Mouse (Mus musculus): ENCODE data around the gene Idh3b. TPM values are rescaled to one million over a fixed set of nuclear protein-coding genes. Genes with fewer than 3 reads are reported as not detected.
A peak's percentile ranks its signal among the peaks of the same experiment; 100 is the strongest.

Idh3b gene
- polyA plus RNA-seq, 1 experiment from 2014 or later, result 106 TPM

DNA sequence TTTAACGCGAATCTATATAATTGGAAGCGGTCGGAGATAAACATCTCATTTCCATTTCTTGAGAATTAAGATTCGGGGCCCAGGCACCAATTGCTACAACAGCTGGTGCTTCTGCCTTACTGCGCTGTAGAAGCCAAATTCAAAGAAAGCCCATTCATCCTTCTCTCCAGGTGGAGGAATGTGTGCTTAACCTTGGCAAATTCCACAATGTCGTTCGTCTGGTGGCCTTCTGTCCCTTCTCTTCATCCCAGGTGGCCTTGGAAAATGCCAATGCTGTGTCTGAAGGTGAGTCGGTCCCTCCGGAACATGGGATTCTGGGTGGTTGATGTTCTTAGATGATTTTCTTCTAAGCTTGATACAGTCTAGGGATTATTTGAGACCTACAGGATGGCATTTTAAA lies 9.5 kb downstream of the Idh3b start:
- peak overlapping the region; percentile 94 for H3K4me3 ChIP-seq (ENCODE audit: low read depth, low read length)
- H3K36me3 ChIP-seq (ENCODE audit: control insufficient read depth, insufficient read depth), result peaks cover 41% of the 10 kb centered on the region
- peaks cover 27% of the 10 kb centered on the region for H3K4me1 ChIP-seq (ENCODE audit: control insufficient read depth, low read depth, low read length)
- peak overlapping the region; percentile 98 for H3K4me2 ChIP-seq (ENCODE audit: low read depth, low read length)
- peak overlapping the region; percentile 91 for H3K9ac ChIP-seq (ENCODE audit: low read depth, low read length)
- ATAC-seq (ENCODE audit: low read depth), result no peak
- peak overlapping the region; percentile 72 for H3K27ac ChIP-seq (ENCODE audit: low read length)
- 2% methylated on average over 10 of the region's 10 CpGs for WGBS (ENCODE audit: insufficient replicate concordance)
- H3K27me3 ChIP-seq (ENCODE audit: control insufficient read depth, insufficient read depth, low read depth, low read length), result no peaks in the 10 kb centered on the region
- no peaks in the 10 kb centered on the region for H3K9me3 ChIP-seq (replicated peaks; ENCODE audit: control insufficient read depth, low read length)

DNA sequence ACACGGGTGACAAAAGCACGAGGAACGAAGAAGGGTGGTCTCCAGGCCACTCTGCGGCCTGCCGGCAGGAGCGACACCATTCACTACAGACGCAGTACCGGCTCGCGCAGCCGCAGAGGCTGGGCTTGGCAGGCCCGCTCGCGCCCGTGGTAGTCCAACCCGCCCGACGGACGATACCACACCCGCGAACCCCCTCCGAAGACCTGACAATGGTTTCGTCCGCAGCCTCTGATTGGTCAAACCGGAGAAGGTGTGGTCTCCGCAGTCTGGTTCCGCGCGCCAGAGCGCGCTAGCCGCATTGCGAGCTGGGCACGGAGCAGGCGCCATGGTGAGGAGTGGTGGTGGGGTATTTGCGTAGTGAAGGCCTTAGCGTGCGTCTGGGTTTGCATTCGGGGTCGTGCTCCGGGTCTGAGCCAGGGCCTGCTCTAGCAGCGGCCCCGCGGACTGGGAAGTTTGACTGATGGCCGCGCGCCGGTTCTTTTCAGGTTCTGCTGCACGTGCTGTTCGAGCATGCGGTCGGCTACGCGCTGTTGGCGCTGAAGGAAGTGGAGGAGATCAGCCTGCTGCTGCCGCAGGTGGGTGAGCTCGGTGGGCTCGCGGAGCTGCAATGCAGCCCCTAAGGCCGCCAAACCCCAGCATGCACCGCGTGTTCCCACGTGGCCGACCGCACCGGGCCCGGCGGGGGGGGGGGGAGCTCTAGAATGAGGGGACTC lies 10.0 kb downstream of the Idh3b start, which contains the start of gene Nop56:
Gene Nop56, plus strand, starts transcription at position 282 of the 713 bp plus-strand sequence.
- Histone ChIP-seq H3K27me3 (ENCODE audit: control insufficient read depth, insufficient read depth, low read depth, low read length) (no peaks in the 10 kb centered on the region), H3K4me3 (ENCODE audit: low read depth, low read length) (peak within 1 kb of the TSS; percentile 94), H3K4me2 (ENCODE audit: low read depth, low read length) (peak within 1 kb of the TSS; percentile 98), H3K36me3 (ENCODE audit: control insufficient read depth, insufficient read depth) (peaks cover 36% of the 10 kb centered on the region), H3K9ac (ENCODE audit: low read depth, low read length) (peak within 1 kb of the TSS; percentile 91), H3K4me1 (ENCODE audit: control insufficient read depth, low read depth, low read length) (peaks cover 27% of the 10 kb centered on the region), H3K9me3 (replicated peaks; ENCODE audit: control insufficient read depth, low read length) (no peaks in the 10 kb centered on the region), H3K27ac (ENCODE audit: low read length) (peak within 1 kb of the TSS; percentile 73)
- under 1% methylated on average over 68 of the region's 68 CpGs for WGBS (ENCODE audit: insufficient replicate concordance)
- ATAC-seq (ENCODE audit: low read depth), result peak; percentile 97

- H3K27me3 ChIP-seq (ENCODE audit: control insufficient read depth, insufficient read depth, low read depth, low read length), result no peaks in the 10 kb centered on the region
- peak; percentile 17 for ATAC-seq (ENCODE audit: low read depth)
- H3K36me3 ChIP-seq (ENCODE audit: control insufficient read depth, insufficient read depth), result peaks cover 33% of the 10 kb centered on the region
- H3K4me1 ChIP-seq (ENCODE audit: control insufficient read depth, low read depth, low read length), result peaks cover 27% of the 10 kb centered on the region
- peak overlapping the region; percentile 98 for H3K4me2 ChIP-seq (ENCODE audit: low read depth, low read length)
- peak overlapping the region; percentile 73 for H3K27ac ChIP-seq (ENCODE audit: low read length)
- H3K9ac ChIP-seq (ENCODE audit: low read depth, low read length), result peak overlapping the region; percentile 82
- no peaks in the 10 kb centered on the region for H3K9me3 ChIP-seq (replicated peaks; ENCODE audit: control insufficient read depth, low read length)
- H3K4me3 ChIP-seq (ENCODE audit: low read depth, low read length), result peak overlapping the region; percentile 94
- WGBS (ENCODE audit: insufficient replicate concordance), result under 1% methylated on average over 14 of the region's 14 CpGs
These were observed 10.6 kb downstream of the Idh3b start for GRCm38 (mm10) chr2:130273732-130274131.

DNA sequence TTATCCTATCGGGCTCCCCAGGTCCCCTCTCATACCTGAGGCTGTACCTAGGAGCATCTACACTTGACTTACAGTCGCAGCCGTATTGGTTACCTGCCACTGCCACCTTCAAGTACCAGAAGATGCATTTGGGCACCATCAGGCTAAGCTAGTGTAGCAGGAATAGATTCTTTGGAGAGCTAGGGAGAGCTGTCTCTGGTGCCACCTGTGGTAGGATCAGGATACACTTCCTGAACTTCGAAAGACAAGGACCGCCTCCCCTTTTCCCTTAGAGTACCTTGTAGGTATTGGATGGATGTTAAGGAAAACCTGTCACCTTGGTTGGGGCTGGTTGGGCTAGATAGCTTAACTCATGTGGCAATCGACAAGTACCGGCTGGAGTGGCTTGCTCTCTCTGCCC lies 16.3 kb downstream of the Idh3b start:
- no peak overlapping the region for H3K4me3 ChIP-seq (ENCODE audit: low read depth, low read length)
- WGBS (ENCODE audit: insufficient replicate concordance), result 67% methylated on average over 7 of the region's 7 CpGs
- H3K27me3 ChIP-seq (ENCODE audit: control insufficient read depth, insufficient read depth, low read depth, low read length), result no peaks in the 10 kb centered on the region
- no peak overlapping the region for H3K4me2 ChIP-seq (ENCODE audit: low read depth, low read length)
- H3K36me3 ChIP-seq (ENCODE audit: control insufficient read depth, insufficient read depth), result no peaks in the 10 kb centered on the region
- no peak overlapping the region for H3K9ac ChIP-seq (ENCODE audit: low read depth, low read length)
- no peak for ATAC-seq (ENCODE audit: low read depth)
- H3K27ac ChIP-seq (ENCODE audit: low read length), result no peak overlapping the region
- H3K9me3 ChIP-seq (replicated peaks; ENCODE audit: control insufficient read depth, low read length), result no peaks in the 10 kb centered on the region
- peaks cover 43% of the 10 kb centered on the region for H3K4me1 ChIP-seq (ENCODE audit: control insufficient read depth, low read depth, low read length)

GRCm38 (mm10) chr2:130265520-130265919 lies 18.8 kb downstream of the Idh3b start:
- Histone ChIP-seq H3K27me3 (ENCODE audit: control insufficient read depth, insufficient read depth, low read depth, low read length) (no peaks in the 10 kb centered on the region), H3K4me1 (ENCODE audit: control insufficient read depth, low read depth, low read length) (peaks cover 65% of the 10 kb centered on the region), H3K36me3 (ENCODE audit: control insufficient read depth, insufficient read depth) (no peaks in the 10 kb centered on the region), H3K4me3 (ENCODE audit: low read depth, low read length) (peak overlapping the region; percentile 56), H3K4me2 (ENCODE audit: low read depth, low read length) (peak overlapping the region; percentile 60), H3K27ac (ENCODE audit: low read length) (peak overlapping the region; percentile 69), H3K9me3 (replicated peaks; ENCODE audit: control insufficient read depth, low read length) (no peaks in the 10 kb centered on the region), H3K9ac (ENCODE audit: low read depth, low read length) (peak overlapping the region; percentile 33; the same call in 1 of the 2 replicates)
- peak; percentile 78 for ATAC-seq (ENCODE audit: low read depth)
- WGBS (ENCODE audit: insufficient replicate concordance), result 36% methylated on average over 1 of the region's 1 CpGs

- Histone ChIP-seq H3K4me2 (ENCODE audit: low read depth, low read length) (peak overlapping the region; percentile 40), H3K4me1 (ENCODE audit: control insufficient read depth, low read depth, low read length) (peaks cover 61% of the 10 kb centered on the region), H3K27me3 (ENCODE audit: control insufficient read depth, insufficient read depth, low read depth, low read length) (no peaks in the 10 kb centered on the region), H3K9me3 (replicated peaks; ENCODE audit: control insufficient read depth, low read length) (no peaks in the 10 kb centered on the region), H3K27ac (ENCODE audit: low read length) (peak overlapping the region; percentile 40; the same call in 1 of the 2 replicates), H3K9ac (ENCODE audit: low read depth, low read length) (no peak overlapping the region), H3K4me3 (ENCODE audit: low read depth, low read length) (no peak overlapping the region), H3K36me3 (ENCODE audit: control insufficient read depth, insufficient read depth) (no peaks in the 10 kb centered on the region)
- peak; percentile 93 for ATAC-seq (ENCODE audit: low read depth)
- WGBS (ENCODE audit: insufficient replicate concordance), result 5% methylated on average over 2 of the region's 2 CpGs
These were observed 21.9 kb downstream of the Idh3b start for GRCm38 (mm10) chr2:130262398-130262797.

DNA sequence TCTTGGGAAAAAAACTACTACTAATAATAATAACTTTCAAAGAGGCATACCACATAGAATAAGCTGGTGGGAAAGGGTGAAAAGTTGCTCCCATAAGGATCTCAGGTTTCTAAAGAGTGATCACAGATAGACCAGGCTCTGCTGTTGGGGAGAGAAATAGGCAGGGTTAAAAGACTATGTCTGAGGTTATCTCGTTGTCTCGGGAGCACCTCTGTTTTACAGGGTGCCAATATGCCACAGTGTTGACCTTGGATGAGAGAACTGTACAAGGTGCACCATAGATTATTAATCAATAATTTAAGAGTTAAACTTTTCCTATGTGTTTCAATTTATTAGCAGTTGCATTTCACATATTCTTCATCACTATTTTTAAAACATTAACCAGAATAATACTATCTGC lies 22.4 kb downstream of the Idh3b start:
- peaks cover 59% of the 10 kb centered on the region for H3K4me1 ChIP-seq (ENCODE audit: control insufficient read depth, low read depth, low read length)
- WGBS (ENCODE audit: insufficient replicate concordance), result 26% methylated on average over 2 of the region's 2 CpGs
- H3K27me3 ChIP-seq (ENCODE audit: control insufficient read depth, insufficient read depth, low read depth, low read length), result no peaks in the 10 kb centered on the region
- H3K9ac ChIP-seq (ENCODE audit: low read depth, low read length), result 0 out of 2 replicates have a peak overlapping the region, but pooled peaks have one; percentile 11
- H3K4me3 ChIP-seq (ENCODE audit: low read depth, low read length), result 0 out of 2 replicates have a peak overlapping the region, but pooled peaks have one; percentile 10
- peak; percentile 37; the same call in 1 of the 2 replicates for ATAC-seq (ENCODE audit: low read depth)
- H3K27ac ChIP-seq (ENCODE audit: low read length), result peak overlapping the region; percentile 47; the same call in 1 of the 2 replicates
- H3K36me3 ChIP-seq (ENCODE audit: control insufficient read depth, insufficient read depth), result no peaks in the 10 kb centered on the region
- peak overlapping the region; percentile 40 for H3K4me2 ChIP-seq (ENCODE audit: low read depth, low read length)
- no peaks in the 10 kb centered on the region for H3K9me3 ChIP-seq (replicated peaks; ENCODE audit: control insufficient read depth, low read length)

- ATAC-seq (ENCODE audit: low read depth), result no peak
- H3K27me3 ChIP-seq (ENCODE audit: control insufficient read depth, insufficient read depth, low read depth, low read length), result no peaks in the 10 kb centered on the region
- WGBS (ENCODE audit: insufficient replicate concordance), result 48% methylated on average over 4 of the region's 4 CpGs
- H3K4me1 ChIP-seq (ENCODE audit: control insufficient read depth, low read depth, low read length), result peaks cover 51% of the 10 kb centered on the region
- H3K27ac ChIP-seq (ENCODE audit: low read length), result no peak overlapping the region
- H3K4me2 ChIP-seq (ENCODE audit: low read depth, low read length), result peak overlapping the region; percentile 22; the same call in 1 of the 2 replicates
- no peaks in the 10 kb centered on the region for H3K36me3 ChIP-seq (ENCODE audit: control insufficient read depth, insufficient read depth)
- no peaks in the 10 kb centered on the region for H3K9me3 ChIP-seq (replicated peaks; ENCODE audit: control insufficient read depth, low read length)
- no peak overlapping the region for H3K4me3 ChIP-seq (ENCODE audit: low read depth, low read length)
- H3K9ac ChIP-seq (ENCODE audit: low read depth, low read length), result no peak overlapping the region
These were observed 23.5 kb downstream of the Idh3b start for GRCm38 (mm10) chr2:130260822-130261221.

- ATAC-seq (ENCODE audit: low read depth), result no peak
- no peak overlapping the region for H3K4me2 ChIP-seq (ENCODE audit: low read depth, low read length)
- WGBS (ENCODE audit: insufficient replicate concordance), result 42% methylated on average over 4 of the region's 4 CpGs
These were observed 27.6 kb downstream of the Idh3b start for GRCm38 (mm10) chr2:130256762-130257161.

More at GRCm38 (mm10) chr2:130256762-130257161, 27.6 kb downstream of the Idh3b start:
- Histone ChIP-seq H3K36me3 (ENCODE audit: control insufficient read depth, insufficient read depth) (no peaks in the 10 kb centered on the region), H3K9ac (ENCODE audit: low read depth, low read length) (no peak overlapping the region), H3K4me3 (ENCODE audit: low read depth, low read length) (no peak overlapping the region), H3K27ac (ENCODE audit: low read length) (no peak overlapping the region), H3K4me1 (ENCODE audit: control insufficient read depth, low read depth, low read length) (peaks cover 14% of the 10 kb centered on the region), H3K9me3 (replicated peaks; ENCODE audit: control insufficient read depth, low read length) (no peaks in the 10 kb centered on the region), H3K27me3 (ENCODE audit: control insufficient read depth, insufficient read depth, low read depth, low read length) (no peaks in the 10 kb centered on the region)

Measured in liver, embryonic 16.5 days (tissue).